Mouse (Mus musculus): ENCODE measurements around the gene Ift74.
"Not testable (repeated sequence)": the region's sequence is repeated elsewhere in the genome, so short reads cannot be mapped to it uniquely, and the experiment has no call there.

The Ift74 gene

GRCm38 (mm10) chr4:94613972-94614626 is at the start of gene Ift74:
Ift74 (plus strand) TSS chr4:94614491.
- DNase-seq (ENCODE audit: low read depth, low spot score): peak; percentile 79

GRCm38 (mm10) chr4:94572677-94573076 is 41.6 kb upstream of the Ift74 start:
- no peak for DNase-seq (ENCODE audit: low read depth, low spot score)

DNA sequence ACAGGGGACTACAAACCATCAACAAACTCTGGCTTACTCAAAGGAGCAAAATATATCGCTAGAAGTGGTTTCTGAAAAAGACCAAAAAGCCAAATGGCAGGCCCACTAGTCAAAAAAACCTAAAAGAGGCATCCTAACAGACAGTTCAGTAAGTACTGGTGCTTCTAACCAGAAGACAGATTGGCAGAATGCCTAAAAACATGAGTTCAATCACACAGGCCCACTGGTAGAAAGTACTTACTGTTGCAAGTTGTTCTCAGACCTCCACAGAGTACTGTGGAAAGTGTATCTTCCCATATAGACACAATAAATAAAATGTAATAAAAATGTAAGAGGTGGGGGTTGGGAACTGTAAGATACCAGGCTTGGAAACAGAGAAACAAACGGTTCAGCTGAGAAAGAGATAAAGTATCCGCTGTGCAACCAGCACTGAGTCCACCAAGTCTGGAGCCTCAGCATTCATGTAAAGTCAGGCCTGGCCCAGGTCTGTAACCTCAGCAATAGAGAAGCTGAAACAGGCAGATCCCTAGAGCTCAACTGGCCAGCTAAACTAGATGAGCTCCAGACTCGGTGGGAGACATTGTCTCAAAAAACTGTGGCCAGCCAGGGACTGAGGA is 22.4 kb upstream of the Ift74 start:
- DNase-seq (ENCODE audit: low read depth, low spot score): no peak

- DNase-seq (ENCODE audit: low read depth, low spot score): no peak
These were observed 21.6 kb upstream of the Ift74 start for GRCm38 (mm10) chr4:94592709-94593108.

DNA sequence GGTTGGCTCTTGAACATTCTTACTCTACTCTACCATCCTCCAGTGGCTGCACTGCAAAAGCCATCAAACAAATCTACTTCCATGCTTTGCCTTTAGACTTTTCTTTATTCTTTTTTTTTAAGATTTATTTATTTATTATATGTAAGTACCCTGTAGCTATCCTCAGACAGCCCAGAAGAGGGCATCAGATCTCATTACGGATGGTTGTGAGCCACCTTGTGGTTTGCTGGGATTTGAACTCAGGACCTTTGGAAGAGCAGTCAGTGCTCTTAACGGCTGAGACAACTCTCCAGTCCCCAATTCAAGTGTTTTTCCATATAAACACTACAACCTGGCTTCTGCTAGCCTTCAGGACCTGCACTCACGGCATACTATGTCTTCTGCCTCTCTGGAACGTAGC is 12.9 kb upstream of the Ift74 start:
- no peak for DNase-seq (ENCODE audit: low read depth, low spot score)

DNA sequence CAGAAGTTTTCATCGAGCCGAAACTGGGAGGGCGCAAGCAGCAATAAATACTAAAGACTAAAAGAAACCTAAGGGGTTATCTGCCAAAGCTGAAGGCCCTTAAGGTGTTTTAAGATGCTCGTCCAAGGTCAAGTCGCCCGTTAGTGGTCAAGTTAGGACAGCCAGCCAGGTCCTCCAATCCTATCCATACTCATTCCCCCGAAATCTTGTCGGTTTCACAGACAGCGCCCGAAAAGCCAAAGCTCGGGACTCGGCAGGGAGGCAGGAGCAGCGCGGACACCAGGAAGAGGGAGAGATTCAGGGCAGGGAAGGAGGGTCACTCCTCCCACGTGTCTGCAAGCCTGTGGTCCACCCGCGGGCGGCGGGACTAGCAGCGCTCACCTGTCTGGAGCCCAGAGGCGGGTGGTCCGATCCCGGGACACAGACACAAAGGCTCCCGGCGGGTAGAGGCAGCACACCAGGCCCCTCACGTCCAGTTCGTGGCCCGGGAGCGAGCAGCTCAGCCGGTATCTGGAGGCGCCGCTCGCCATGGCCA is 11.7 kb upstream of the Ift74 start:
- DNase-seq (ENCODE audit: low read depth, low spot score): peak; percentile 27

DNA sequence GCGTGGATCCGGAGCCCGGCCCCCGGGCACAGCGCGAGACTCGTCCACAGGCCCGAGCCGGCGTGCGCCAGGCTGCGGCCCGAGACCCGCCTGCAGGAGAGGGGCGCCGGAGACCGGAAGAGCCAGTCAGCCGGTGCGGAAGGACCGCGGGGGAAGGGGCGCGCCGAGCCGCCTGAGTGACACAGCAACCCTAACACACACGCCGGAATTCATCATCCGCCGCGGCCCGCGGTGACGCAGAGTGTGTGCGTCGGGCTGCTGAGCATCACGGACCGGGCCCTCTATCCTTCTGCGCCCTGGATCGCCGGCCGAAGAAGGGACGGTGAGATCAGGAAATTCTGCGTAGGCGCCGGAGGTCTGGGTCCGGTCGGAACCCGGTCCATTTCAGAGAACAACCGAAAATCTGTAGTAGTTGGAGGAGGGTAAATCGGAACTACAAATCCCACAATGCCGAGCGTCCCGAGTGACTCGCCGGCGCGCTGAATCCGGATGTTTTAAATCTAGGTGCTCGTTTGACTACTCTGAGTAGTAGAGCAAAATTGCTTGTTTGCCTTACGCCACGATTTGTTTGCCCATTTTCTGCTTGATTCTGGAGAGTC is 11.2 kb upstream of the Ift74 start, which contains the start of gene Plaa:
Gene Plaa (minus strand): TSS at position 214 of the 599 bp plus-strand sequence.
- DNase-seq (ENCODE audit: low read depth, low spot score): peak; percentile 72

DNA sequence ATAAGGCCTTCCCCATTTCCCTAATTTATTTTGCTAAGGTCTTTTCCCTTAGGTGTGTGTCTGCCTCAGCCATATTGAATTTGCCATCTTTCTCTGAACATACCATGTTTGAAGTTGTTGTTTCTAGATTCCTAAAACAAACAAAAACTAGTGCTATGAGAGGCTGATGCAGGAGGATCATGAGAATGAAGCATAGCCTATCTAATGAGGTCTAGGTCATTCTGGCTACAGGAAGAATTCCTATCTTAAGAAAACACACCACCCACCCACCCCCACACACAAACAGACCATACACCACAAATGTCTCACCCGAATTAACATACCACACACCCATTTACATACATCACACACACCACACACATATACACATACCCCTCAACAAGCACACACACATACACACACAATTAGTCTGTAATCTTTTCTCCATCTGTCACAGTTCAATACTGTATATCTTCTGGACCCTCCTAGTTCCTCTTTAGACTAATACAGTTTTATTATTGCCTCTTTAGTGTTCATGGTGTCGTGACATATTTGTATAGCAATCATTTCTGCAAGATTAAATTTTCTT is 9.8 kb upstream of the Ift74 start:
- DNase-seq (ENCODE audit: low read depth, low spot score): no peak

GRCm38 (mm10) chr4:94605591-94605990 is 8.7 kb upstream of the Ift74 start:
- DNase-seq (ENCODE audit: low read depth, low spot score): no peak

DNA sequence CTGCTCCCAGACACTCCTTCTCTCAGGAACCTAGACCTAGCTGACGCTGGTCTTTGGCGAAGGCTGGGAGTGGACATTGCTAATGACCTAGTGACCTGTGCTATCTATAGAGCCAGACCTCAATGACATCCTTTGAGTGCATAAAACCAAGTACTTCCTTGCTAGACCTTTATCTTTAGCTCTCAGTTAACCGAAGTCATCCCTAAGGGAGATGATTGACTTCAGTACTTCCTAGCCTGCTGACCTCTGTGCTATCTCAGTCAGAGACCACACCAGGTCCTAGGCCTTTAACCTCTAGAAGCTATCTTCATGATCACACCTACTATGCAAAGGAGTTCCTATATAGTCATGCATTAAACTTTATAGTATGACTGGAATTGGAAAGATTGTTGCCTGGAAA is 4.0 kb upstream of the Ift74 start:
- DNase-seq (ENCODE audit: low read depth, low spot score): no peak

GRCm38 (mm10) chr4:94614627-94615006 is 326 bp downstream of the Ift74 start:
- DNase-seq (ENCODE audit: low read depth, low spot score): no peak

- DNase-seq (ENCODE audit: low read depth, low spot score): no peak
These were observed 5.8 kb downstream of the Ift74 start for GRCm38 (mm10) chr4:94620077-94620476.

DNA sequence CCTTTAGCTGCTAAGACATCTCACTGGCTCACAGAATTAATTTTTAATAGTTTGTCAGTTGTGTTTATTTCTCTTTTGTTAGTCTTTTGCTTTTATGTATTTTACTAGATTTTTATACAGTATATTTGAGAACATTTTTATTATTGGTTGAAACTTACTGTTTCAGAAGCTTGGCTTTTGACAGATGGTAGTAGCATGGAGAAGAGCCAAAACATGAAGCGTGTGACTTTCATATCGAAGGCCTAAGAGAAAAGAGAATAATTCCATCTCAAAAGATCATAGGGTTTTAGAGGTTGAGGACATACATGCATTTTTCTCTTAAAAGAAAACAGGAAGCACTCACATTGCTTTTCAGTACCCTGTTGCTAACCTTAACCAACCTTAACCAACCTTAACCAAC is 28.9 kb downstream of the Ift74 start:
- DNase-seq (ENCODE audit: low read depth, low spot score): no peak

DNA sequence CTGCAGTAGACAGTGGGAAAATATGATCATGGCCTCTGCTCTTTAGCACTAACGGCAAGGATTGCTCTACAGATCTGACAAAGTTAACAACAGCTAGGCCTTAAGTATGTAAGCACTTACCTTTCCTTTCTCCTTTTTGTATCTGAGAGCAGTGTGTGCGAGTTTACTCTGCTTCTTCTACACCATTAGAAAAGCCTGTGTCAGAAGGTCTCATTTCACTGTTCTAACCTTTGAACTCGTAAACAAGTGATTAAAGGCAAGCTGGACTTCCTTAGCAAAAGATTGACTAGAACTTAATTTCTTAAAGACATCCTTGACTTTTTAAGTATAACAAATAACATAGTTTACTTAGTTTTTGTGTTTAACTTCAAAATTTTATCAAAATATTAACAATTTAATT is 35.6 kb downstream of the Ift74 start, which contains the start of gene Lrrc19:
Gene Lrrc19 (minus strand): TSS at position 225 of the 400 bp plus-strand sequence.
- DNase-seq (ENCODE audit: low read depth, low spot score): no peak

DNA sequence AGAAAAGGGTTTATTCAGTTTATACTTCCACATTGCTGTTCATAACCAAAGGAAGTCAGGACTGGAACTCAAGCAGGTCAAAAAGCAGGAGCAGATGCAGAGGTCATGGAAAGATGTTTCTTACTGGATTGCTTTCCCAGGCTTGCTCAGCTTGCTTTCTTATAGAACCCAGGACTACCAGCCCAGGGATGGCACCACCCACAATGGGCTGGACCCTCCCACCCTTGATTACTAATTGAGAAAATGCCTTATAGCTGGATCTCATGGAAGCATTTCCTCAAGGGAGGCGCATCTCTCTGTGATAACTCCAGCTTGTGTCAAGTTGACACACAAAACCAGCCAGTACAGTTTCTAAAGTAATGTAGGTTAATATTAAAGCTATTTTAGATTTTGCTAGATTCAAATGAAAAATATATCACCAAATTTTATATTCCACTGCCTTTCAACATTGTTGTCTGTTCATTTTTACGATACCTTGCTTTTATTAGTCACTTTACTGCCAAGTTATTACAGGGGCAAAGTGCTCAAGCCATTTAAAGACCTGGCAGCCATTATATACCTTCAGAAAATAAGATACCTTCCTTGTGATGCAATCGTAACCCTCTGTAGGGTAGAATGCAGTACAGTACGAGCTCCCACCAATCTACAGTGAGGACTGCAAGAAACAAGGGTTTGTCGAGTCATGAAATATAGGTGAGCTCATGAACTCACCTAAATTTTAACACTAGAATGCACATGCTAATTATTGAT is 36.3 kb downstream of the Ift74 start:
- DNase-seq (ENCODE audit: low read depth, low spot score): not testable (repeated sequence)

GRCm38 (mm10) chr4:94669718-94670117 is 55.4 kb downstream of the Ift74 start:
- no peak for DNase-seq (ENCODE audit: low read depth, low spot score)

- DNase-seq (ENCODE audit: low read depth, low spot score): no peak
These were observed 66.4 kb downstream of the Ift74 start for GRCm38 (mm10) chr4:94680662-94681061.

- no peak for DNase-seq (ENCODE audit: low read depth, low spot score)
These were observed 66.9 kb downstream of the Ift74 start for GRCm38 (mm10) chr4:94681181-94681580.

DNA sequence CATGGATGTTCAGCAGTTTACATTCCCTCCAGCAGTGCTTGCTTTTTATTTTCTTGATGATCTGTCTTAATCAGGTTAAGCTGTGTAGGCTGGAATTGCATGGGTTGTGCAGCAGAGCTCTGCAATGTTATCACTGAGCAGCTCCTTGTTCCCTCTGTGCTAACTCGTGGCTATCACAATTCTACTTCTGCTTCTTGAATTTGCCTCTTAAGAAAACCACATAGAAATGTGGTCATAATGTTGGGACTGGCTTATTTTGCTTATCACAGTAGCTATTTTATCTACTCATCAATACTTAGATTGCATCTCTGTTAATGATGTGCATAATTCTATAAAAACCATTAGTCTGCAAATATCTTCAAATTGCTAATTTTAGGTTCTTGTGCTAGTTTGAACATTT is 67.7 kb downstream of the Ift74 start:
- DNase-seq (ENCODE audit: low read depth, low spot score): no peak

- DNase-seq (ENCODE audit: low read depth, low spot score): no peak
These were observed 69.0 kb downstream of the Ift74 start for GRCm38 (mm10) chr4:94683305-94683704.

GRCm38 (mm10) chr4:94689804-94690203 is 75.5 kb downstream of the Ift74 start:
- not testable (repeated sequence) for DNase-seq (ENCODE audit: low read depth, low spot score)

DNA sequence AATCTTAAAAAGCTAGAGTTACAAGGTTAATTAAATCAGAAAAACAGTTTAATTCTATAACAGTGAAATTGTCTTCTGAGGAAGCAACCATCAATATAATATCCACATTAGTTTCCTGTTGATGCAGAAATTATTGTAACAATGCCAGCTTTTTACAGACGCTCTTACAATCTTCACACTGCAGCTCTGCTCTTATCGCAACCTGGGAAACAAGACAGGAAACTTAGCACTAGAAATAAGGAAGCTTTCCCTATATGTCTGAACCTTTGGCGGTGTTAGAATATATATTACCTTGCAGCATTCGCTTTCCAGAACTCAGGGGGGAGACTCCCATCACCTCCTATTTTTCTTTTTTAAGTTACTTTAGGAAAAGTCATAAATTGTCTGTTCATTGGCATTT is 76.8 kb downstream of the Ift74 start:
- no peak for DNase-seq (ENCODE audit: low read depth, low spot score)
